Mouse (Mus musculus): ENCODE data around the gene Scai.

GRCm38 (mm10) chr2:39082706-39083105 lies 107.8 kb downstream of the Scai start:
- TF ChIP-seq POLR2A (IDR thresholded peaks at IDR 0.05; ENCODE audit: low read depth, low read length) = no peak
- no peak for TF ChIP-seq CTCF (IDR thresholded peaks at IDR 0.05; ENCODE audit: extremely low read depth, insufficient read depth, insufficient read length, insufficient replicate concordance)

Measured in spleen, adult 2 months (tissue).